Mouse (Mus musculus) lung, postnatal 14 days (tissue): ENCODE measurements around the gene Ptpn4.

Source experiments
- DNase-seq: peaks from one replicate; pipeline ENCODE4 v3.0.0; 2021

The Ptpn4 gene

DNA sequence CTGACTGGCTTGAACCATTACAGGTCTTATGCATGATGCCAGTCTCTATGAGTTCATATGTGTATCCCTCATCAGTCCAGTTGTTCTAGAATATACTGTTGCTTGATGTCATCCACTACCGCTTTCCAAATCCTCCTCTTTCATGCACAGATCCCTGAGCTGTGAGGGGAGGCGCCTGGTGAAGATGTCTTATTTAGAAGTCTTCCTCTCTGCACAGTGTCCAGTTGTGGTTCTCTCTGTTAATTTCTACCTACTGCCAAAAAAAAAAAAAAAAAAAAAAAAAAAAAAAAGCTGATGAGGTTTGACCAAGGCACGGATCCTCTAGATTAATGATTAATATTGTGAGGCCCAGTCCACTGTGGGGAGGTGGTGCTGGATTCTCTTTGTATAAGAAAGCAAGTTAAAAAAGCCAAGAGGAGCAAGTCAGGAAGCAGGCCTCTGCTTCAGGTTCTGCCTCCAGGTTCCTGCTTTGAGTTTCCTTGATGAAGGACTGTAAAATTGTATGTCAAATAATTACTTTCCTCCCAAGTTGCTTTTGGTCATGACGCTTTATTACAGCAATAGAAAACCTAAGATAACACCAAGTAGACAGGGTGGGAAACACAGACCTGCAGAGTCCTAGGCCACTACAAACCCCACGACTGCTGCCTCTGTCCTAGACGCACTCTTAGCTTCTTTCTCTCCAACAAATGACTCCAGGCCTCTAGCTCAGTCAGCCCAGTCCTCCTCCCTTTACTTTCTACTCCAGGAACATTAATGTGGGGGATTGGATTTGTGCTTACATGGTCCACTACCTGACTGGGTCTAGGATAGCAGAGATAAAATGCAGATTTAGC is 200.0 kb downstream of the Ptpn4 start:
- no peak for DNase-seq

DNA sequence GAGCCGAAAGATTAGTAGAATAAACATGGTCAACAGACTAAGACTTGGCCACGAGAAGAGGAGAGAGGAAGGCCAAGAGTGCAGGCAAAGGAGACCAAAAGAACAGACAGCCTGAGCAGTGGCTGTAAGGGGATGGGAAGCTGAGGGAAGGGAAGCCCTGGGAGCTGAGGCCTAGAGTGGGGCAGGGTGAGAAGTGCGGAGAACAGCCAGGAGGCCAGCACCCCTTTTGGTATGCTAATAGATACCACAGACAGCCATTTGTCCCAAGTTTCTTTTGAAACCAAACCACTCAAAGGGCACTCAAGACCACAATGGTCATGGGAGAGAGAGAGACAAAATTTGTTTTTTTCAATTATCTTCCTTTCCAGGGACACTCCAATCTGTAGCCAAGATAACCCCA is 202.7 kb downstream of the Ptpn4 start:
- no peak for DNase-seq

GRCm38 (mm10) chr1:119630428-119630827 is 207.0 kb downstream of the Ptpn4 start:
- no peak for DNase-seq

- DNase-seq, result no peak
Observed at GRCm38 (mm10) chr1:119626837-119627236, 210.6 kb downstream of the Ptpn4 start.

DNA sequence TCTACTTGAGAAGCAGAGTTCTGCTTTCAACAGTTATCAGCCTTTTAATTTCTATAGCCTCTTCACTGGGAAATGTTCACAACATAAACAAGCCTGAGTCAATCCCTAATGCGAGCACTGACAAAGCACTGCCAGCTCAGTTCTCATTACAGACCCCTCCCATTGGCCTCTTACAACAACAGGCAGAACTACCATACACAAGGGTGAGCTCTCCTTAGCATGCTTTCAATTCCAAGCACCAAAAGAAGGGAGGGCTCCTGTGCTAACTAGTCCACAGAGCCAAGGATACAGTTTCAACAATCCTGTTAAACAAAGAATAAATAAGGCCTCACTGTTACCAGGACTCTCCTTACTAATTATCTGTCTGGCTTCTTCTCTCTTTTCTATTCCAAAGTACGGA is 213.0 kb downstream of the Ptpn4 start:
- DNase-seq, result no peak

- DNase-seq, result no peak
Observed at GRCm38 (mm10) chr1:119605396-119605795, 232.0 kb downstream of the Ptpn4 start.
